Mouse (Mus musculus) intestine, embryonic 14.5 days (tissue): Measurements from ENCODE around the gene Jam3. TPM values are rescaled to one million over a fixed set of nuclear protein-coding genes. Genes with fewer than 3 reads are reported as not detected.
"Not testable (repeated sequence)": the region's sequence is repeated elsewhere in the genome, so short reads cannot be mapped to it uniquely, and the experiment has no call there.

Experiments
- ATAC-seq: fragments of 200-750 bp; cut with Nextera tagmentation; replicated peaks from 2 replicates; pipeline ENCODE4 v1.8.0; 2017; ENCODE audit warnings: low read depth, moderate number of reproducible peaks, moderate TSS enrichment, moderate library complexity; ENCODE audit not compliant: low FRiP score, low TSS enrichment
- DNase-seq: peaks from one replicate; pipeline ENCODE4 v3.0.0-alpha.2; 2018; ENCODE audit warnings: low spot score
- H3K27ac ChIP-seq: fragments of 300-500 bp; sonication (generic); 2 replicates; pipeline ENCODE4 v1.5.1; 2014; ENCODE audit warnings: low read depth, mild to moderate bottlenecking, control low read depth
- H3K27me3 ChIP-seq: fragments of 300-500 bp; sonication (generic); replicated peaks from 2 replicates; pipeline ENCODE4 v1.6.1; 2014; ENCODE audit warnings: low read length, control low read depth; ENCODE audit not compliant: control insufficient read depth, insufficient read depth
- H3K36me3 ChIP-seq: fragments of 300-500 bp; sonication (generic); 2 replicates; pipeline ENCODE4 v1.6.1; 2014; ENCODE audit warnings: low read length, control low read depth; ENCODE audit not compliant: control insufficient read depth, insufficient read depth
- H3K4me1 ChIP-seq: fragments of 300-500 bp; sonication (generic); replicated peaks from 2 replicates; pipeline ENCODE4 v1.6.1; 2014; ENCODE audit warnings: low read length, control low read depth, mixed read lengths; ENCODE audit not compliant: control insufficient read depth, insufficient read depth
- H3K4me2 ChIP-seq: fragments of 300-500 bp; sonication (generic); 2 replicates; pipeline ENCODE4 v1.6.1; 2014; ENCODE audit warnings: low read length
- H3K4me3 ChIP-seq: fragments of 300-500 bp; sonication (generic); 2 replicates; pipeline ENCODE4 v1.5.1; 2014; ENCODE audit warnings: low read depth, low read length, control low read depth, mixed read lengths
- H3K9ac ChIP-seq: fragments of 300-500 bp; sonication (generic); 2 replicates; pipeline ENCODE4 v1.6.1; 2014; ENCODE audit warnings: mild to moderate bottlenecking, low read length
- H3K9me3 ChIP-seq: fragments of 300-500 bp; sonication (generic); 2 replicates; pipeline ENCODE4 v1.6.1; 2016; ENCODE audit warnings: low read length, control low read depth; ENCODE audit not compliant: control insufficient read depth
- WGBS: fragments of 180-500 bp; shearing (Covaris S2); extraction: QIAGEN DNeasy Blood & Tissue Kit; methylation state at CpG from one replicate; pipeline ENCODE4 v1.1.7; 2014; 5-methylcytosine and 5-hydroxymethylcytosine counted together
- polyA plus RNA-seq: library from polyadenylated mRNA; unstranded; fragments of >200 nt; fragmentation: Nextera tagmentation; extraction: Ambion mirVana; gene quantifications from 2 replicates; pipeline ENCODE4 v1.2.1, GENCODE M21; 2014

The Jam3 gene
- polyA plus RNA-seq, 1 experiment from 2014 or later: 60.0 TPM

DNA sequence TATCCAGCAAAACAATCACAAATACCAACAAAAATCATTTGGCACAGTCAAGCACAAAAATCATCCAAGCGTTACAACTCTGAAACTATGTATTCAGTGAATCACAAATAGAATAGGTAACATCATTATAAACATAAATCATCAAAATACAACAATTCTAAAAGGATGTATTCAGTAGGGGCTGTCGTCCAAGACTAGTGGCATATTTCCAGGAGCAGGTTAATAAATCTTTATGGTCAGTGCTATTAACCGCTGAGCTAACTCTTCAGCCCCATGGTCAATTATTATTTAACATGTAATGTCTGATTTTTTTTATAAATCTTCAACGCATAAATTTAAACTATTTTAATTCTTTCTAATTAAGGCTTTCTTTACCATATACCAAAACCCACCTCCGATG, 8.4 kb upstream of the Jam3 start:
- H3K9ac ChIP-seq, H3K4me3 ChIP-seq, ATAC-seq, H3K27me3 ChIP-seq, H3K36me3 ChIP-seq, H3K4me2 ChIP-seq, H3K9me3 ChIP-seq, H3K4me1 ChIP-seq, DNase-seq, H3K27ac ChIP-seq: not testable (repeated sequence)
- WGBS: 76% methylated on average over 5 of the region's 5 CpGs

DNA sequence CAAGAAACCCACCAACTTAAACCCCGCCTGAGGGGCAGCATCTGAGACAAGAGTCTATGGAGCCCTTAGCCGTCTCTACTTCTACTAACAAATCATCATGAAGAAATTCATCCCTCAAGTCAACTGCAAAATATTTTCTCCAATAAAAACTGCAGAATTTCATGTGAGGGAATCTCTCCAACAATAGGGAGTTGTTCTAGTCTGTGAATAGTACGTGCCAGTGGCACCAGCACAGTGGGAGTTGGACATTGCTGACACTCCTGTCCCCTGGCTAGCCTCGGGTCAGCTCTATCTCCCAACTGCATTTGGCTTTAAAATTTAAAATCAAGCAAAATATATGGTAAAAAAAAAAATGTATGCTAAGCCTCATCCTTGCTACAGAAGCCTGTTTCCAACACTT, 1.4 kb downstream of the Jam3 start:
- WGBS: 73% methylated on average over 4 of the region's 4 CpGs
- Histone ChIP-seq H3K9me3 (no peaks in the 10 kb centered on the region), H3K27ac (no peak overlapping the region), H3K9ac (0 out of 2 replicates have a peak overlapping the region, but pooled peaks have one; percentile 54), H3K36me3 (no peaks in the 10 kb centered on the region), H3K4me3 (peak overlapping the region; percentile 50; the same call in 1 of the 2 replicates), H3K4me1 (peaks cover 11% of the 10 kb centered on the region), H3K27me3 (no peaks in the 10 kb centered on the region), H3K4me2 (peak overlapping the region; percentile 60)
- ATAC-seq (no peak), DNase-seq (no peak)

DNA sequence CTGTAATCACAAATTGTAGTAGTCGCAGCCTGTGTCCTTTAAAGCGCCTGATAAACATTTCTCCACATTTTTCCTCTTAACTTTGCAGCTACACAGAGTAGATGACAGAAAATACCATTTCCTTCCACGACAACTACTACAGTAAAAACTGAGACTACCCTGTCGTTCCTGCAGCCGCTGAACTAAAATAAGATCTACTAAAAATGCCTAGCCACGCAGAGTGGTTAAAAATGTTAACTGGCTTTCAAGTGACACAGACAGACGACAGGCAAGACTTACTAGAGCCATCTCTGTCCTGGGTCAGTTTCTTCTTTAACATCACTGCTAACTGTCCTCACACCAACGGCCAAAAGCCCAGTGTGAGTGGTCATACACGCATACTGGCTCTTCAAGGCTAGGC, 5.4 kb downstream of the Jam3 start:
- ATAC-seq (no peak), DNase-seq (no peak)
- WGBS: 55% methylated on average over 9 of the region's 9 CpGs
- Histone ChIP-seq H3K27ac (no peak overlapping the region), H3K9ac (no peak overlapping the region), H3K27me3 (no peaks in the 10 kb centered on the region), H3K4me1 (peaks cover 11% of the 10 kb centered on the region), H3K4me2 (no peak overlapping the region), H3K4me3 (no peak overlapping the region), H3K9me3 (no peaks in the 10 kb centered on the region), H3K36me3 (no peaks in the 10 kb centered on the region)

DNA sequence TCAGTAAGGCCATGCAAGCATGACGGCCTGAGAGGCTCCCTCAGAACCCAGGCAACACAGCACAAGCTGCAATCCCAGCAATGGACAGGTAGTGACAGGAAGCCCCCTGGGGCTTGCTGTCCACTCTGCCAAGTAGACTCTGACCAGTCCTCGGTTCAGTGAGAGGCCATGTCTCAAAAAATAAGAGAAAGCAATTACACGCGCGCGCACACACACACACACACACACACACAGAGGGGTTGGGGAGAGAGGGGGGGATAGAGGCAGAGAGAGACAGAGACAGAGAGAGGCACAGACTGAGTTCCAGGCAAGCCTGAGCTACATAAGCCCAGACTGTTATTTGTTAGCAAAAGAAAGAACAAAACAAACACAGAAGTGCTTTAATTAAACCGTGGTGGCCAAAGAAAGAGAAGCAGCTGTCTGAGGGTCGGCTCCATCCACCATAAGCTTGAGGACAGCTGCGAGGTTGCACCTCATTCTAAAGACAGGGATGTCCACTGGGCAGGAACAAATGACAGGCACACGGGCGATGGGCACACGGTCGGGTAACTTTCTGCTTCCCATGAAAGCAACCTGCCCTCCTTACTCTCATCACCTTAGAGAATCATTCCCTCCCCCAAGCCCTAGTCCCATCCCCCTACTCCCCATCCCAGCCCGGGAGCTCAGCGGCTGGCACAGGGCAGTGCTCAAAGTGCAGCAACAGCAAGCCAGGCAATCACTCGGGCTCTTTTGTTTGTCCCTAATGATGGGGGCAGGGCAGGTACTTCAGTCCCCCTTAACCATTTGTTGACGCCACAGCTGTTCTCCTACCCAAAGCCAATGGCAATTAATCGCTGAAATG, 6.4 kb downstream of the Jam3 start:
- 32% methylated on average over 18 of the region's 18 CpGs for WGBS
- no peaks in the 10 kb centered on the region for H3K9me3 ChIP-seq
- no peak overlapping the region for H3K9ac ChIP-seq
- peaks cover 5% of the 10 kb centered on the region for H3K4me1 ChIP-seq
- ATAC-seq: no peak
- H3K27me3 ChIP-seq: no peaks in the 10 kb centered on the region
- no peak overlapping the region for H3K4me3 ChIP-seq
- no peak for DNase-seq
- no peak overlapping the region for H3K4me2 ChIP-seq
- no peak overlapping the region for H3K27ac ChIP-seq
- H3K36me3 ChIP-seq: no peaks in the 10 kb centered on the region

DNA sequence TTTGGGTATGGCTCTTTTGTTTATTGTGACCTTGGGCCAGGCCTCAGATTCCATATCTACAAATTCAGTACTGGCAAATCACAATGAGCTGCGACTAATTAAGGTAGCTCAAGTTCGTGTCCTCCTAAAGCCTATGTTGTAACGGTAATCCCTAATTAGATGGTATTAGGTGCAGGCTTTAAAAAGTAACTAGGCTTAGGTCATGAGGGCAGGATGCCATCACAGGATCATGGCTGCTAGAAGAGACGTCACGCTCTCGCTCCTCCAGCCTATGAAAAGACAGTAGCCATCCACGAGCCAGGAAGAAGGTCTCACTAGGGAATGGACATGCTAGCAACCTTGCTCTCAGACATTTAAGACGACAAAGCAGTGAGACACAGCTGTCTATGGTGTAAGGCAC, 7.3 kb downstream of the Jam3 start:
- Histone ChIP-seq H3K27ac (no peak overlapping the region), H3K4me1 (peaks cover 5% of the 10 kb centered on the region), H3K27me3 (no peaks in the 10 kb centered on the region), H3K9ac (no peak overlapping the region), H3K4me3 (no peak overlapping the region), H3K4me2 (no peak overlapping the region), H3K36me3 (no peaks in the 10 kb centered on the region), H3K9me3 (no peaks in the 10 kb centered on the region)
- DNase-seq (no peak), ATAC-seq (no peak)
- WGBS: 83% methylated on average over 8 of the region's 8 CpGs

DNA sequence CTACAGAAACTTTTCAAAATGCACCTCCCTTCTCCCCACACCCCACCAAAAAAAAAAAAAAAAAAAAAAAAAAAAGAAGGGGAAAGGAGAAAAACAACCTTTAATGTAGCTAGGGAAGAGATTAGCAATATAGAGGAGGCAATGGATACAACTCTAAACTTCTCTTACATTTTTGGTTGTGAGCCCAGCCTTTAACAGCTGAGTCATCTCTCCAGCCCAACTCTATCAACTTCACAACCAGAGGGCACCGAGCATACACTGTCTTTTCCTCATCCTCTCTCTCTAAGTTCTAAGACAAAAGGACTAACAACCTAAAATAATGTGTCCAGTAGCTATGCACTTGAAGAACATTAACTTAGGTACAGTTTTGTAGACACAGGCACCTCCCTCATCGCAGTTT, 8.4 kb downstream of the Jam3 start:
- ATAC-seq (no peak), DNase-seq (no peak)
- Histone ChIP-seq H3K4me3 (no peak overlapping the region), H3K36me3 (peaks cover 5% of the 10 kb centered on the region; the same call in 1 of the 2 replicates), H3K4me2 (no peak overlapping the region), H3K9ac (no peak overlapping the region), H3K9me3 (no peaks in the 10 kb centered on the region), H3K27me3 (no peaks in the 10 kb centered on the region), H3K27ac (no peak overlapping the region), H3K4me1 (peaks cover 5% of the 10 kb centered on the region)
- WGBS: 70% methylated on average over 2 of the region's 2 CpGs

DNA sequence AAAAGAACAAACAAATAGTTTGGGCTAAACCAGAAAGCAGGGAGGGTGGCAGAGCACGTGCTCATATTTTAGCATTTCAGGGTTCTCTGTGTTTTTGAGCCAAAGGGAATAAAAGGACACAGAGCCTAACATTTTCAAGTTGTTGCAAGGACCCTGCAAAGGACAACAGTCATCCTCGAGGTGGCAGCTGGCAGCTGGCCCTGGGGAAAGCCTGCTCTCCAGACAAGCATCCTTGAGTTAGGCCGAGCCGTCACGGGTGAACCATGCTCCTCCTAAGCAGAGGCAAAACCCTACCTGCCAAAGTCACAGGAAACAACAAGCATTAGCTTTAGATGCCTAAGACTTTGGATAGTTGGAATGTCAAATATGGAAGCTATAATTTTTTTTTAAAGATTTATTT, 10.2 kb downstream of the Jam3 start:
- H3K9ac ChIP-seq: no peak overlapping the region
- peaks cover 5% of the 10 kb centered on the region for H3K4me1 ChIP-seq
- DNase-seq (no peak), ATAC-seq (no peak)
- H3K9me3 ChIP-seq: no peaks in the 10 kb centered on the region
- peaks cover 10% of the 10 kb centered on the region for H3K36me3 ChIP-seq
- H3K27ac ChIP-seq: no peak overlapping the region
- WGBS: 84% methylated on average over 5 of the region's 5 CpGs
- no peak overlapping the region for H3K4me3 ChIP-seq
- H3K4me2 ChIP-seq: no peak overlapping the region
- H3K27me3 ChIP-seq: no peaks in the 10 kb centered on the region

DNA sequence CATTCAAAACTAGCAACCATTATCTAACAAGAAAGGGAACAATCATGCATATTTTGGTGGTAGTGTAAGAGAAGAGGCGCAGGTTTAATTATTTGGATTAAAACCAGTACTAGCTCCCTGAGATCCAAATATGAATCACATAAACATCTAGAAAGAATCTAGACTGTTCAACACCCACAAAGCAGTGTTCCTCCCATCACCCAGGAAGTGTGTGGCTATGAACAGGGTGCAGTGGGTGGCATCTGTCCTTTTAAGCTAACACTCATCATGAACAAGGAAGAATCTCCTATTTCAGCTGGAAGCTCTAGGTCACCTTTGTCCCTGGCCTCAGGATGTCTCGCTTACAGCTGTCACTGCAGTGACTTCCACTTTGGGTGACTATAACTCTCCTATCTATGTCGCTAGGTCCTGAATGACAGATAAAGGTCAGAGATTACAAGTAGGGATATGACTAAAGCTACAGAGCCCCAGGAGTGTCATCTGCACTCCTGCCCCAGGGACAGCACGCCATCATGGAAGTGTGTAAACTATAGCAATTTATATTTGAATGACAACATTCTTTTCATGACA, 10.9 kb downstream of the Jam3 start:
- H3K27me3 ChIP-seq: no peaks in the 10 kb centered on the region
- no peaks in the 10 kb centered on the region for H3K9me3 ChIP-seq
- ATAC-seq: no peak
- no peak overlapping the region for H3K4me3 ChIP-seq
- no peak overlapping the region for H3K4me2 ChIP-seq
- peaks cover 10% of the 10 kb centered on the region for H3K36me3 ChIP-seq
- DNase-seq: no peak
- WGBS: 78% methylated on average over 4 of the region's 4 CpGs
- no peak overlapping the region for H3K9ac ChIP-seq
- H3K4me1 ChIP-seq: peaks cover 4% of the 10 kb centered on the region
- H3K27ac ChIP-seq: no peak overlapping the region
